Mouse (Mus musculus): Measurements from ENCODE around the gene Mrps7.
A peak's percentile ranks its signal among the peaks of the same experiment; 100 is the strongest.

Mrps7 gene

GRCm38 (mm10) chr11:115603476-115604303 is at the start of gene Mrps7, which contains the start of gene Gga3:
Gene Mrps7 (plus strand): TSS chr11:115603925.
Gene Gga3 (minus strand): TSS chr11:115604051.
- DNase-seq (ENCODE audit: low spot score in 2 of 2) = peak; percentile 93

- DNase-seq (ENCODE audit: low spot score in 2 of 2) = no peak
These were observed 48.0 kb upstream of the Mrps7 start for GRCm38 (mm10) chr11:115555717-115556116.

GRCm38 (mm10) chr11:115563406-115563805 is 40.3 kb upstream of the Mrps7 start:
- peak in 1 of 2 experiments; percentile 35 for DNase-seq (ENCODE audit: low spot score in 2 of 2)

- peak; percentile 96 to 97 for DNase-seq (ENCODE audit: low spot score in 2 of 2)
These were observed 39.5 kb upstream of the Mrps7 start, which contains the start of gene Nup85 for GRCm38 (mm10) chr11:115564064-115564809. Gene Nup85 (plus strand): TSS chr11:115564434.

- no peak for DNase-seq (ENCODE audit: low spot score in 2 of 2)
These were observed 38.8 kb upstream of the Mrps7 start for GRCm38 (mm10) chr11:115564961-115565360.

GRCm38 (mm10) chr11:115579080-115579479 is 24.6 kb upstream of the Mrps7 start:
- no peak for DNase-seq (ENCODE audit: low spot score in 2 of 2)

GRCm38 (mm10) chr11:115582913-115583606 is 20.7 kb upstream of the Mrps7 start:
- DNase-seq (ENCODE audit: low spot score in 2 of 2) = no peak

- no peak for DNase-seq (ENCODE audit: low spot score in 2 of 2)
These were observed 19.2 kb upstream of the Mrps7 start for GRCm38 (mm10) chr11:115584376-115585073.

GRCm38 (mm10) chr11:115585573-115586100 is 18.1 kb upstream of the Mrps7 start:
- DNase-seq (ENCODE audit: low spot score in 2 of 2) = no peak

GRCm38 (mm10) chr11:115586403-115586802 is 17.3 kb upstream of the Mrps7 start:
- no peak for DNase-seq (ENCODE audit: low spot score in 2 of 2)

- no peak for DNase-seq (ENCODE audit: low spot score in 2 of 2)
These were observed 15.7 kb upstream of the Mrps7 start for GRCm38 (mm10) chr11:115587984-115588383.

- no peak for DNase-seq (ENCODE audit: low spot score in 2 of 2)
These were observed 13.1 kb upstream of the Mrps7 start for GRCm38 (mm10) chr11:115590526-115591075.

GRCm38 (mm10) chr11:115595209-115595608 is 8.5 kb upstream of the Mrps7 start:
- no peak for DNase-seq (ENCODE audit: low spot score in 2 of 2)

- DNase-seq (ENCODE audit: low spot score in 2 of 2) = no peak
These were observed 5.4 kb upstream of the Mrps7 start for GRCm38 (mm10) chr11:115598309-115598708.

- no peak for DNase-seq (ENCODE audit: low spot score in 2 of 2)
These were observed 4.0 kb upstream of the Mrps7 start for GRCm38 (mm10) chr11:115599722-115600121.

GRCm38 (mm10) chr11:115600743-115601142 is 3.0 kb upstream of the Mrps7 start:
- peak; percentile 32 to 40 for DNase-seq (ENCODE audit: low spot score in 2 of 2)

- peak in 1 of 2 experiments; percentile 29 for DNase-seq (ENCODE audit: low spot score in 2 of 2)
These were observed 2.6 kb upstream of the Mrps7 start for GRCm38 (mm10) chr11:115601174-115601573.

- no peak for DNase-seq (ENCODE audit: low spot score in 2 of 2)
These were observed 623 bp upstream of the Mrps7 start for GRCm38 (mm10) chr11:115603128-115603475.

GRCm38 (mm10) chr11:115604304-115604696 is 575 bp downstream of the Mrps7 start:
- peak in 1 of 2 experiments; percentile 30 for DNase-seq (ENCODE audit: low spot score in 2 of 2)

GRCm38 (mm10) chr11:115606733-115607132 is 3.0 kb downstream of the Mrps7 start:
- no peak for DNase-seq (ENCODE audit: low spot score in 2 of 2)
